Mouse (Mus musculus): ENCODE measurements around the gene Tnrc18. TPM values are rescaled to one million over a fixed set of nuclear protein-coding genes. Genes with fewer than 3 reads are reported as not detected.

The Tnrc18 gene
- total and polyA plus RNA-seq, 2 experiments: 4.0 to 17.8 TPM

DNA sequence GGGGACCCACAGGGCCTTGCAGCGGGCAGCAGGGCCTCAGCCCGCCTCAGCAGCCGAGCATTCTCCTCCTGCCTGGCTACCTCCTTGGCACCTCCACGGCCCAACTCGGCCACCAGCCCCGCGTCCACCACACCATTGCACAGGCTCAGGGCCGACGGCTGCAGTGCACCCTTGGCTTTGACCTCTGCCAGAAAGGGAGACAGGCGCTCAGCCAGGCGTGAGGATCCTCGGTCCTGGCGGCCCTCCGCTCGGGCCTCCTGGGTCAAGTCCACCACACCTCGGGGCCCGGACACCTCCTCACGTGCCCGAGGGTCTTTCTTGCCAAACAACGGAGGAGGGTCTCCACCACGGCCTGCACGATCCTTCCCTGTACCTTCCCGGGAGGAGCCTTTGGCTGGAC is 29.2 kb downstream of the Tnrc18 start:
- no peak for DNase-seq (ENCODE audit: extremely low read depth, low read depth, low spot score)
- WGBS: 96% methylated on average over 22 of the region's 23 CpGs
- no peak for TF ChIP-seq CTCF (IDR thresholded peaks at IDR 0.05; ENCODE audit: low read depth, low read length)
- no peak for TF ChIP-seq POLR2A (IDR thresholded peaks at IDR 0.05; ENCODE audit: extremely low read depth, insufficient read depth, low read length)
- Histone ChIP-seq H3K36me3 (ENCODE audit: control insufficient read depth, insufficient read depth, low read length) (peaks cover 20% of the 10 kb centered on the region; the same call in 1 of the 2 replicates), H3K4me3 (ENCODE audit: insufficient read depth, low read depth, low read length) (no peak overlapping the region), H3K4me1 (ENCODE audit: control insufficient read depth, insufficient read depth, low read length) (peaks cover 16% of the 10 kb centered on the region), H3K27ac (replicated peaks; ENCODE audit: insufficient read depth, low read depth, low read length) (no peak overlapping the region), H3K79me2 (ENCODE audit: control insufficient read depth, insufficient read depth, low read length) (peaks cover 43% of the 10 kb centered on the region), H3K9ac (ENCODE audit: low read depth, low read length) (no peak overlapping the region), H3K27me3 (ENCODE audit: control insufficient read depth, insufficient read depth, low read length) (no peaks in the 10 kb centered on the region)

DNA sequence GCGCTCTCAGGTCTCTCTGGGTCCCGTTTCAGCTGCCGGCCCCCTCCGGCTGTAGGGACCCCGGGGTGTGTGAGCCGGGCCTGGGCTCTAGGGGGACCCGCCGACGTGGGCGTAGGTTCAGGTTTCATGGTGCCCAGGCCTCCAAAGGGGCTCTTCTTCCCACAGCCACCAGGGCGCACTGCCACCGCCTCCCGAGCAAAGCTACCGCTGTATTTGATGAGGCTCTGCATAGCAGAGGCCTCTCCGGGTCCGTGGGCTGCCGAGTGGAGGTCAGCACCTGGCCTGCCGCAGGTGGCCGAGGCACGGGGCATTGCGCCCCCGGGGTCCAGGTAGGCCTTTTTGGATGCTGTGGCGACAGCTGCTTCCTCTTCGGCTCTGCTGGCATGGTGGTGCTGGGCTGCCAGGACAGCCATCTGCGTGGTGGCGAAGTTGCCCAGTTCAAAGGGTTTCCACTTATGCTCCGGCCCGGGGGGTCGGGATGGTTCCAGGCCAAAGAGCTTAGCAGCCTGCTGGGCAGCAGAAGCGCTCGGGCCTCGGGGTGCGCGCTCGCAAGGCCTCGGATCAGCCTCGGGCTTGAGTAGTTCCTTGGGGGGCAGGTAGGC is 30.1 kb downstream of the Tnrc18 start:
- Histone ChIP-seq H3K79me2 (ENCODE audit: control insufficient read depth, insufficient read depth, low read length) (peaks cover 39% of the 10 kb centered on the region), H3K36me3 (ENCODE audit: control insufficient read depth, insufficient read depth, low read length) (peaks cover 20% of the 10 kb centered on the region; the same call in 1 of the 2 replicates), H3K9ac (ENCODE audit: low read depth, low read length) (no peak overlapping the region), H3K4me3 (ENCODE audit: insufficient read depth, low read depth, low read length) (no peak overlapping the region), H3K4me1 (ENCODE audit: control insufficient read depth, insufficient read depth, low read length) (peaks cover 21% of the 10 kb centered on the region), H3K27me3 (ENCODE audit: control insufficient read depth, insufficient read depth, low read length) (no peaks in the 10 kb centered on the region), H3K27ac (replicated peaks; ENCODE audit: insufficient read depth, low read depth, low read length) (no peak overlapping the region)
- DNase-seq (ENCODE audit: extremely low read depth, low read depth, low spot score): no peak
- WGBS: 94% methylated on average over 37 of the region's 37 CpGs
- TF ChIP-seq CTCF (IDR thresholded peaks at IDR 0.05; ENCODE audit: low read depth, low read length) (no peak), POLR2A (IDR thresholded peaks at IDR 0.05; ENCODE audit: extremely low read depth, insufficient read depth, low read length) (no peak)

DNA sequence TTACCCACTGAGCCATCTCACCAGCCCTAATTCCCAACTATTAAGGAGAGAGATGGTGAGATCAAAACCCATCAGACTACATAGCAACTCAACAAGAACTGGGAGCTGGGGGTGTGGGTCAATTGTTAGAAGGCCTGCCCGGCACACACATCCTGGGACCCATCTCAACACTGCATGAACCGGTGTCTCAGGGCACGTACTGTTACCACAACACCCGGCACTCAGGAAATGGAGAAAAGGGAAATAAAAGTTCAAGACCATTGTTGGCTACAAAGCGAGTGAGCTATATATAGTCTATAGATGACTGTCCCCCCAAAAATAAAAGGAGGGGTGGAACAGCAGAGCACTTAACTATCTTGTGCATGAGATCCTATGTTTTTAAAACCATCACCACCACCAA is 30.8 kb downstream of the Tnrc18 start:
- 74% methylated on average over 5 of the region's 5 CpGs for WGBS
- no peak for DNase-seq (ENCODE audit: extremely low read depth, low read depth, low spot score)
- no peaks in the 10 kb centered on the region for H3K27me3 ChIP-seq (ENCODE audit: control insufficient read depth, insufficient read depth, low read length)
- H3K4me3 ChIP-seq (ENCODE audit: insufficient read depth, low read depth, low read length): no peak overlapping the region
- no peak overlapping the region for H3K9ac ChIP-seq (ENCODE audit: low read depth, low read length)
- TF ChIP-seq POLR2A (IDR thresholded peaks at IDR 0.05; ENCODE audit: extremely low read depth, insufficient read depth, low read length) (no peak), CTCF (IDR thresholded peaks at IDR 0.05; ENCODE audit: low read depth, low read length) (no peak)
- peaks cover 23% of the 10 kb centered on the region for H3K4me1 ChIP-seq (ENCODE audit: control insufficient read depth, insufficient read depth, low read length)
- peaks cover 20% of the 10 kb centered on the region; the same call in 1 of the 2 replicates for H3K36me3 ChIP-seq (ENCODE audit: control insufficient read depth, insufficient read depth, low read length)
- H3K79me2 ChIP-seq (ENCODE audit: control insufficient read depth, insufficient read depth, low read length): peaks cover 38% of the 10 kb centered on the region
- 0 out of 2 replicates have a peak overlapping the region, but pooled peaks have one; percentile 11 for H3K27ac ChIP-seq (replicated peaks; ENCODE audit: insufficient read depth, low read depth, low read length)

GRCm38 (mm10) chr5:142786215-142786614 is 31.2 kb downstream of the Tnrc18 start:
- H3K27ac ChIP-seq (replicated peaks; ENCODE audit: insufficient read depth, low read depth, low read length): no peak overlapping the region
- 42% methylated on average over 3 of the region's 3 CpGs for WGBS
- H3K27me3 ChIP-seq (ENCODE audit: control insufficient read depth, insufficient read depth, low read length): no peaks in the 10 kb centered on the region
- peak; percentile 61 for DNase-seq (ENCODE audit: extremely low read depth, low read depth, low spot score)
- H3K9ac ChIP-seq (ENCODE audit: low read depth, low read length): no peak overlapping the region
- TF ChIP-seq CTCF (IDR thresholded peaks at IDR 0.05; ENCODE audit: low read depth, low read length) (no peak), POLR2A (IDR thresholded peaks at IDR 0.05; ENCODE audit: extremely low read depth, insufficient read depth, low read length) (no peak)
- H3K79me2 ChIP-seq (ENCODE audit: control insufficient read depth, insufficient read depth, low read length): peaks cover 39% of the 10 kb centered on the region; the same call in 1 of the 2 replicates
- peaks cover 20% of the 10 kb centered on the region; the same call in 1 of the 2 replicates for H3K36me3 ChIP-seq (ENCODE audit: control insufficient read depth, insufficient read depth, low read length)
- no peak overlapping the region for H3K4me3 ChIP-seq (ENCODE audit: insufficient read depth, low read depth, low read length)
- peaks cover 23% of the 10 kb centered on the region for H3K4me1 ChIP-seq (ENCODE audit: control insufficient read depth, insufficient read depth, low read length)

- Histone ChIP-seq H3K4me1 (ENCODE audit: control insufficient read depth, insufficient read depth, low read length) (peaks cover 23% of the 10 kb centered on the region), H3K27ac (replicated peaks; ENCODE audit: insufficient read depth, low read depth, low read length) (peak overlapping the region; percentile 89), H3K9ac (ENCODE audit: low read depth, low read length) (no peak overlapping the region), H3K36me3 (ENCODE audit: control insufficient read depth, insufficient read depth, low read length) (peaks cover 10% of the 10 kb centered on the region; the same call in 1 of the 2 replicates), H3K4me3 (ENCODE audit: insufficient read depth, low read depth, low read length) (no peak overlapping the region), H3K27me3 (ENCODE audit: control insufficient read depth, insufficient read depth, low read length) (no peaks in the 10 kb centered on the region), H3K79me2 (ENCODE audit: control insufficient read depth, insufficient read depth, low read length) (peaks cover 41% of the 10 kb centered on the region; the same call in 1 of the 2 replicates)
- WGBS: 11% methylated on average over 7 of the region's 7 CpGs
- peak; percentile 96 for DNase-seq (ENCODE audit: extremely low read depth, low read depth, low spot score)
- no peak for TF ChIP-seq CTCF (IDR thresholded peaks at IDR 0.05; ENCODE audit: low read depth, low read length)
- no peak for TF ChIP-seq POLR2A (IDR thresholded peaks at IDR 0.05; ENCODE audit: extremely low read depth, insufficient read depth, low read length)
Observed at GRCm38 (mm10) chr5:142783142-142783540, 34.3 kb downstream of the Tnrc18 start.
